Mouse (Mus musculus) ES-Bruce4 (cell line): Measurements from ENCODE around the gene Tor1b.

Source experiments
- CTCF ChIP-seq: IDR thresholded peaks from one replicate; pipeline ENCODE4 v1.8.1; 2011; ENCODE audit warnings: low read depth, low read length
- POLR2A ChIP-seq: IDR thresholded peaks from one replicate; pipeline ENCODE4 v1.8.1; 2011; ENCODE audit warnings: low read length; ENCODE audit not compliant: insufficient read depth

- TF ChIP-seq CTCF (no peak), POLR2A (peak; percentile 84)
Observed at GRCm38 (mm10) chr2:30967352-30968327, 14.9 kb downstream of the Tor1b start, which contains the start of gene Tor1a.
